Mouse (Mus musculus) brown adipose tissue, adult 24 weeks (tissue): ENCODE data around the gene Camta1. TPM values are rescaled to one million over a fixed set of nuclear protein-coding genes. Genes with fewer than 3 reads are reported as not detected.
"Not testable (repeated sequence)": the region's sequence is repeated elsewhere in the genome, so short reads cannot be mapped to it uniquely, and the experiment has no call there.

Experiments
- H3K27ac ChIP-seq: fragments of 200-500 bp; replicated peaks from 2 replicates; pipeline ENCODE4 v1.5.1; 2012; ENCODE audit warnings: low read depth, mild to moderate bottlenecking, low read length
- H3K4me1 ChIP-seq: fragments of 200-500 bp; 2 replicates; pipeline ENCODE4 v1.6.1; 2012; ENCODE audit warnings: low read length, mixed read lengths; ENCODE audit not compliant: control insufficient read depth, insufficient read depth, insufficient read length
- H3K4me3 ChIP-seq: fragments of 200-500 bp; 2 replicates; pipeline ENCODE4 v1.5.1; 2012; ENCODE audit warnings: low read depth, mild to moderate bottlenecking, low read length, moderate library complexity; ENCODE audit not compliant: insufficient read depth
- polyA plus RNA-seq: library from polyadenylated mRNA; stranded (reverse); fragments of >200 nt; gene quantifications from 2 replicates; pipeline ENCODE4 v1.2.4, GENCODE M21; 2012; ENCODE audit not compliant: missing spikeins, insufficient read depth, insufficient read length

Gene Camta1
- polyA plus RNA-seq, 1 experiment, result 56.8 TPM

DNA sequence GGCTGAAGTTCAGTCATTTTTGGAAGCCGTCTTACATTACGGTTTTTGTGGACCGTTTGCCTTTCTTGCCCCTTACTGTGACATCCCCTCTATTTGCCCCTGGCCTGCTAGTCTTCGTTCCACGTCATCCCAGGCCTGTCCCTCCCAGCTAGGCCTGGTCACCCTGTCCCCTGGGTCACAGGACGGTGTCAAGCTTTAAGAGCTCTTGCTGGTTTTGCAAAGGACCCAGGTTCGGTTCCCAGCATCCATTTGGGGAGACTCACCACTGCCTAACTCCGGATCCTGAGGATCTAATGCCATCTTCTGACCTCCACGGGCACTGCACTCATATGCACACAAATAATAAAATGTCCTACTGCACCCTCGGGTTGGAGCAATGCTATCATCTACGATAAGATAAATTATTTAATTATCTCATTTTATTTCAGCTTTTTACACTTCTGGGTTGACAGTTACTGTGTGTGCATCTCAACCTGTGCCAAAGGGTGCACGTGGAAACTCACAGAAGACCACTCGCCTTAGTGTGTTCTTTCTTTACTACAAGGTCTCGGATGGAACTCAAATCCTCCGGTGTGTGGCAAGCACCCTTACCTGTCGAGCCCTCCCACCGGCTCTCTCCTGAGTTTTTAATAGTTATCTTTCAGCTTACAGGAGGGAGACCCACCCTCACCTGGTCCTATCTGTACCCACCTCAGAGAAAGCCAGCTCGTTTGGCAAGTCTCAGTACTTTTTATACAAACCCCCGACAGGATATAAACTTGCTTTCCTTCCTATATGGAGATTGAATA lies 951.3 kb downstream of the Camta1 start:
- peak overlapping the region; percentile 37 for H3K4me3 ChIP-seq

DNA sequence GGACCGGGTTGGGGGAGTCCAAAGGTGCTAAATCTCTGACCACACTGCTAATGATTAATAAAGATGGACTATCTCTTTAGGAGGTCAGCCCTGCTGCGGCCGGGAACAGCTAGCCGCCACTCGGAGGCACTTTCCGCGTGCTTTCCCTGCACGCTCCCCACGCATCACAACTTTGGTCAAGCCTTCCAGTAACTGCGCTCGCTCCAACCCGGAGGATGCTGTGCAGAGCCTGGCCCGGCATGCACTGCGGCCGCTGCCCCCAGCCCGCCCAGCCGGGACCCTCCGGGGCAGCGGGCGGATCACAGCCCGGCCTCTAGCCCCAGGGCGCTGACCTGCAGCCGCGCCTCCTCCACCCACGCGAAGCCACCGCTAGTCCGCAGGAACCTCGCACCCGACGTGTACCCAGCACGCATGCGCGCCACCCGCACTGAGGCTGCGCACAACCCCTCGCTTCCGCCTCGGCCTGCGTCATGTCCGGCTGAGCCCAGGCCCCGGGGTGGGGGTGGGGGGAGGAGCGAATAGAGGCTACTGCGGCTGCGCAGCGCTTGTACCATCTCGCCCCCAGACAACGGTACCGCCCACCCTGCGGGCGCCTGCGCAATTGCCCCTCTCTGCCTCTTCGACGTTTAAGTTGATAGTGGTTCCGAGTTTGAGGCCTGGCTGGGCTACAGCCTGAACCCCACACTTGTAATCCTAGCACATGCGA lies 952.1 kb downstream of the Camta1 start:
- Histone ChIP-seq H3K4me3 (peak overlapping the region; percentile 86), H3K27ac (peak overlapping the region; percentile 69), H3K4me1 (no peaks in the 10 kb centered on the region; the same call in 1 of the 2 replicates)

More for the DNA sequence above, 951.3 kb downstream of the Camta1 start:
- Histone ChIP-seq H3K27ac (peak overlapping the region; percentile 69), H3K4me1 (peaks cover 4% of the 10 kb centered on the region; the same call in 1 of the 2 replicates)

DNA sequence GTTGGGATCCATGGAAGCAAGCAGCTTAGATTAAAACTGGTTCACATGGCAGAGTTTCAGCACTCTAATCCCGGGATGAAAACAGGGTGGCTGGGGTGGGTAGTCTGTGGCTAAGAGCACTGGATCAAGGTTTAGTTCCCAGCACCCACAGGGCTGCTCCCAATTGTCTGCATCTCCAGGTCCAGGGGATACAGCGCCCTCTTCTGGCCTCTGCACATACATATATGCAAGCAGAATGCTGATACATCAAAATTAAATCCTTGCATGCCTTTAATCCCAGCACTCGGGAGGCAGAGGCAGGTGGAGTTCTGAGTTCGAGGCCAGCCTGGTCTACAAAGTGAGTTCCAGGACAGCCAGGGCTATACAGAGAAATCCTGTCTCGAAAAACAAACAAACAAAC lies 953.2 kb downstream of the Camta1 start:
- not testable (repeated sequence) for H3K27ac ChIP-seq

DNA sequence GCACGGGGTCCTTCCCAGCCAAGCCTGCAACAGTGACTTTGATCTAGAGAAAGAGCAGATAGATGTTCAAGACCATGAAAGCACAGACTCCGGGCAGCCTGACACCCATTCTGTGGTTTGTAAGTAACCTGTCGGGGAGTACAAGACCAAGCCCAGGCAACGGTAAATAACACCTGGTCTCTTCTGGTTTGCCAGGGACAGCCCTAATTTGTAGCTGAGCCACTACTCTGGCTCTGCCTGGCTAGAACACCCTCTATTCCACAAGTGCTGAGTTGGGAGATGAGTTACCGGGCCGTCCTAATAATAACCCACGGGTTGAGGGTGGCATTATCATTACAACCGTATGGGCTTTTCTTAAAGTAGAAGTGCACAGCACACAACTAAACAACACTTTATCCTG lies 954.6 kb downstream of the Camta1 start:
- no peak overlapping the region for H3K27ac ChIP-seq
- no peak overlapping the region for H3K4me3 ChIP-seq
- H3K4me1 ChIP-seq, result no peaks in the 10 kb centered on the region; the same call in 1 of the 2 replicates

More for the DNA sequence above, 953.2 kb downstream of the Camta1 start:
- not testable (repeated sequence) for H3K4me1 ChIP-seq, H3K4me3 ChIP-seq

DNA sequence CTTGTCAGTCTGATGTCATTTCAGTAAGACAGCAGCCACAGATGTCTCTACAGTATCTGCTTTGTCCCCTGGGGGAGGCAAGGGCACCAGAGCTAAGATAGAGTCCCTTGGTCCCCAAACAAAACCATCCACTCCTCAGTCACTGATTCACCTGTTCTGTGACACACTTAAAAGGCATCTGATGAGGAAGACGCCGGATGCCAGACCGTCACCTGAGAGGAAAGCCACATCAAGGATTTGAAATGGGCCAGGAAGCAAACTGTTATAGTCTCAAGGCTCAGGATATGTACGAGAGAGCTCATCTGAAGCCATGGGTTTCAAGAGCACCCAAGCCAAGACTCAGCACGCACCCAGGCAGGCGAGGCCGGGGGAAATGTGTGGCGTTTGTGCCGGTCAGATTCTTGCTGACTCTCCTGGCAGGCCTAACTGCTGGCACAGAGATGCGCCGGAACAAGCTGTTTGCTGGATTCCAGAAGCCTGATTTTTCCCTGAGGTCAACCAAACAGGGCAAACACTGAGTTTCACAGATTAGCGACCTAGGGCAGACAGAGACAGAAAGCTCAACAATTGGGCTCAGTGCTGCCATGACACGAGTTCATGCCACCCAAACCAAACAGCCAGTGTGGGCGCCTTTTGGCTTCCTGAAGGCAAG lies 958.5 kb downstream of the Camta1 start:
- no peaks in the 10 kb centered on the region for H3K4me1 ChIP-seq
- 0 out of 2 replicates have a peak overlapping the region, but pooled peaks have one; percentile 15 for H3K27ac ChIP-seq
- H3K4me3 ChIP-seq, result no peak overlapping the region

GRCm38 (mm10) chr4:150902062-150902461 lies 959.6 kb downstream of the Camta1 start:
- Histone ChIP-seq H3K4me1 (no peaks in the 10 kb centered on the region), H3K27ac (no peak overlapping the region), H3K4me3 (no peak overlapping the region)

DNA sequence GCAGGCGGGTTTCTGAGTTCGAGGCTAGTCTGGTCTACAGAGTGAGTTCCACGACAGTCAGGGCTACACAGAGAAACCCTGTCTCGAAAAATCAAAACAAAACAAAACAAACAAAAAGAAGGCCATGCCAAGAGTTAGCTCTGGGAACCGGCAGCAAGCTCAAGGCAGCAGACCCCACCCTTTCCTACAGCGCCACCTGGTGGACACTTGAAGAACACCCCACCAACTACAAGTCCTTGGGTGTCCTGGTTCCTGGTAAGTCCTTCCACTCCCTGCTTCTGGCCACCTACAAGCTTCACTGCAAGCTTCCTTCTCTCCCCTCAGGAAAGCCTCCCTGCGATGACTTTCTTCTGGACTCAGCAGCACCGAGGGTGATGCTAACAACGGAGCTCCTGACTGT lies 960.0 kb downstream of the Camta1 start:
- Histone ChIP-seq H3K4me3 (no peak overlapping the region), H3K4me1 (no peaks in the 10 kb centered on the region), H3K27ac (no peak overlapping the region)

DNA sequence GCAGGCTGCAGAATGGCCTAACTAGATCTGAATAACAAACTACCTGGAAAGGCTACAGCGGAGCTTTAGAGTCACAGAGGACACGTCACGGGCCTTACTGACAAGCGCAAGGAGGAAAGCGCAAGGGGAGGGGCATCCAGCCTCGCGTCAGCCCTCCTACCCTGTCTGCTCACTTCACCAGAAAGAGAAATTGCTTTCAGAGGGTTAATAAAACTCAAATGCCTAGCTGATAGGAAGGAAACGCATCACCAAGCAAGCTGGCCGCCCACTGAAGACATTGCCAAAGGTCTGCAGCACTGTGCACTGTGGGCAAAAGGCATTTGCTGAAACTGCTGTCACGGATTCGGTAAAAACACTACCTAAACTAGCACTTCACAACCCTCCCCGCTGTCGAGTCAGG lies 961.2 kb downstream of the Camta1 start:
- Histone ChIP-seq H3K4me3 (no peak overlapping the region), H3K27ac (no peak overlapping the region), H3K4me1 (no peaks in the 10 kb centered on the region)

- Histone ChIP-seq H3K4me1 (no peaks in the 10 kb centered on the region), H3K4me3 (no peak overlapping the region), H3K27ac (no peak overlapping the region)
Measured at GRCm38 (mm10) chr4:150898716-150899365, 962.8 kb downstream of the Camta1 start.

DNA sequence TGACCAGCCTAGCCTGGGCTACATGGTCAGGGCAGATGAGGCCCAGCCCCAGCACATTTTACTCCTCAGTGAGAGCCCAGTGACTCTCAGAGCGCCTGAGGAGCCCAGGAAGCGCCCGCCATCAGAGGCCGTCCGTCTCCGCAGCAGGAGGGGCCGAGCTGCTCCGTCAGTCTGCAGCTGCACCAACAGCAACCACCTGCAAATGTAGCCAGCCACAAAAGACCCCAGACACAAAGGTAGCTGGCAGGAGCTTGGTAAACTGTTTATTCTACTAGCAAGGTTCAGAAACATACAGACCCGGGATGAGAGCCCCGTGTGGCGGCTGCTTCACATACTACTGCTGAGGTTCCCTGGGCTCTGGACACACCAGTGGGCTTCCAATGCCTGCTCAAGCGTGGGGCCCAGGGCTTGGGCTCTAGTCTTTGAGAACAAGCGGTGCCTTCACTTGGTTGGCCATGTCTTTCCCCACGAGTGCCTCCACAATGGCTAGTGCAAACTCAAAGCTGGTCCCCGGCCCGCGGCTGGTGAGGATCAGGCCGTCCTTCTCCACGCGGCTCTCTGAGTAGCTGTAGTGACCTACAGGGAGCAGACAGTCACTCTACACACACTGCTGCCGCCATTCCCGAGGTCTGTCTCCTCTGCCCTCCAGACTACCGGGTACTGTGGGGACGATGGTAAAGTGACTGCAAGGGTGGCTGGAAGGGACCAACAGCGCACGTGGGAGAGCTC lies 964.6 kb downstream of the Camta1 start:
- Histone ChIP-seq H3K4me3 (no peak overlapping the region), H3K27ac (no peak overlapping the region), H3K4me1 (no peaks in the 10 kb centered on the region)

DNA sequence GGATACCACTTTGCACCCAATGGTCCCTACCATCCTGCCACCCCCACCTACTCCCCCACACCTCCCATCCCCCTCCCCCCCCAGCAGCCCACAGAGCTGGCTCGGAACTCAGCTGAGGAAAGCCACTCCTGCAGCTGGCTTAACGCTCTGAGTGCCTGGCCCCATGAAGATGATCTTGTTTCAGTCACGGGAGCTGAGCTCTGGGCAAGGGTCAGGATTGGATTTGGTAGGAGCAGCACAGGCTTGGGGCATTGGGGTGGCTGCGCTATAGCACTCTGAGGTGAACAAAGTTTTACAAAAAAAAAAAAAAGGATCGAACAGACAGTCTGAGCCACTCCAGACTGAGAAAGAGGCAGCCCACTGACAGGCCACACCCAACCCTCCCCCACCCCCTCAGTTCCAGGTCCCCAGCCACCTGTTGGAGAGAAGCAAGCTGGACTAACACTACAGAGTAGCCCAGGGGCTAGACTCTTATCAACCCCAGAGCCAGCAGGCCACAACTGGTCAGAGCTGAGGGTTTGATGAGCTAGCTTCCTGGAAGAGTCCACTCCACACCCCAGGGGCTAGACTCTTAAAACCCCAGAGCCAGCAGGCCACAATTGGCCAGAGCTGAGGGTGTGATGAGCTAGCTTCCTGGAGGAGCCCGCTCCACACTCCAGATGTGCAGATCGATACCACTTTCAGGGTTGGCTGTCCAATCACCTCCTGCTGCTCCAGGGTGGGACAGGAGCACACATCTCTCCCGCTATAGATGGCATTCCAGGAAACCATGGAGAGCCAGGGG lies 966.8 kb downstream of the Camta1 start:
- Histone ChIP-seq H3K4me3 (no peak overlapping the region), H3K27ac (no peak overlapping the region), H3K4me1 (no peaks in the 10 kb centered on the region)

- no peak overlapping the region for H3K27ac ChIP-seq
- H3K4me1 ChIP-seq, result no peaks in the 10 kb centered on the region
- H3K4me3 ChIP-seq, result no peak overlapping the region
Measured at GRCm38 (mm10) chr4:150891308-150891707, 970.4 kb downstream of the Camta1 start.

GRCm38 (mm10) chr4:150889955-150890315 lies 971.7 kb downstream of the Camta1 start:
- H3K4me3 ChIP-seq, result peak overlapping the region; percentile 46
- no peak overlapping the region for H3K27ac ChIP-seq
- H3K4me1 ChIP-seq, result no peaks in the 10 kb centered on the region
